Mouse (Mus musculus): Measurements from ENCODE around the gene Prpf38b. TPM values are rescaled to one million over a fixed set of nuclear protein-coding genes. Genes with fewer than 3 reads are reported as not detected.

The Prpf38b gene
- total and polyA plus RNA-seq, 2 experiments: 17.2 to 25.7 TPM

DNA sequence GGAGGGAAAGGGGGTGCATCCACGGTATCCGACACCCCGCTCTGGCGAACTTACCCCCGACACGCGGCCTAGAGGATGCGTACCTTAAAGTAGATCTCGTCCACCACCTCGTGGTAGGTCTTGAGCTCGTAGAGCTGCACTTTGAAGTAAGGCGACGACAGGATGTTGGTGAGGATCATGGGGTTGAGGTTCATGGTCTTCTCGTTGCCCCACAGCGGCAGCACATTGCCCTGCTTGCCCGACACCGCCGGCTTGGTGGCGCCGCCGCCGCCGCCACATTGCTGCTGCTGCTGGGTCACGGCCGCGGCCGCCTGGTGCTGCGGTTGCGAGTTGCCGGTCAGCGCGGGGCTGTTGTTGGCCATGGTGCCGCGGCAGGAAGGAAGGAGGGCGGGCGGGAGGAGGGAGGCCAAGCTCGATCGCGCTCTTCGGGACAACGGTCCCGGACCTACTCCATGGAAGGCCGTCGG, 413 bp downstream of the Prpf38b start:
- Histone ChIP-seq H3K79me2 (ENCODE audit: control insufficient read depth, insufficient read depth, low read length) (peaks cover 8% of the 10 kb centered on the region; the same call in 1 of the 2 replicates), H3K9ac (ENCODE audit: low read depth, low read length) (peak overlapping the region; percentile 95), H3K36me3 (ENCODE audit: control insufficient read depth, insufficient read depth, low read length) (peaks cover 13% of the 10 kb centered on the region), H3K27ac (replicated peaks; ENCODE audit: insufficient read depth, low read depth, low read length) (peak overlapping the region; percentile 95), H3K4me3 (ENCODE audit: insufficient read depth, low read depth, low read length) (peak overlapping the region; percentile 91), H3K4me1 (ENCODE audit: control insufficient read depth, insufficient read depth, low read length) (peaks cover 10% of the 10 kb centered on the region), H3K27me3 (ENCODE audit: control insufficient read depth, insufficient read depth, low read length) (no peaks in the 10 kb centered on the region)
- WGBS: 1% methylated on average over 44 of the region's 44 CpGs
- TF ChIP-seq POLR2A (IDR thresholded peaks at IDR 0.05; ENCODE audit: extremely low read depth, insufficient read depth, low read length) (no peak), CTCF (IDR thresholded peaks at IDR 0.05; ENCODE audit: low read depth, low read length) (peak; percentile 32)
- peak; percentile 72 for DNase-seq (ENCODE audit: extremely low read depth, low read depth, low spot score)

DNA sequence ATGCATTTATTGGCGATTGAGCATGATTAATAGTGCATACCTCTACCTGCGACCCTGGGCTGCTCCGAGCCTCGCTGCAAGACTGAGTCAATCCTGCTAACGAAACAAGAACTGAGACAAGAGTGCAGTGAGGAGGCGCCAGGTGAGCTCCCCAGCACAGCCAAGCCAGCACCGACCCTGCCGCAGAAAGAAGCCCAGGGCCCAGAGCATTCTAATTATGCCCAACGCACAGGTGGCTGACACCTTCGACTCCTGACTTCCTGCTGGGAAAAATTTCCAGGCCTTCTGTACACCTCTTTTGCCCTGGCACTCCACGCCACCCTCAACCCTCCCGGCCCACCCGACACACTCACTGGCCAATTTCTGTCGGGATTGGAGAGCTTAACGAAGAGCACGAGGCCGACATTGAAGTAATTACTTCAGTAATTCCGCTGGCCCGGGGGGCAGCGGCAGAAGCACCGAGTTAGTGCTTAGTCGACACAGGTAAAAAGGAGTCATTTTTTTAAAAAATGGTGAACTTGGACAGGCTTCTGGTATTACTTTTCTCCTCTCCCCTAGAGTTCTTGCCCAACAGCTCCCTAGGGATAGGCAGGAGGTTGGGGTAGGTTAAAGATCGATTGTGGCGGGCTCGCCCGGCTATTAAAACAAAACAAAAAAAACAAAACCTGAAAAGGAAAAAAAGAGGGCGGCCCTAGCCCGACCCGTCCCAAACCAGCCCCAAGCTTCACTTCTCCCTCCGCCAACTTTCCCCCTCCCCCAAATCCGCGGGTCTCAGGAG, 1.0 kb downstream of the Prpf38b start:
- Histone ChIP-seq H3K36me3 (ENCODE audit: control insufficient read depth, insufficient read depth, low read length) (peaks cover 18% of the 10 kb centered on the region), H3K27me3 (ENCODE audit: control insufficient read depth, insufficient read depth, low read length) (no peaks in the 10 kb centered on the region), H3K79me2 (ENCODE audit: control insufficient read depth, insufficient read depth, low read length) (peaks cover 8% of the 10 kb centered on the region; the same call in 1 of the 2 replicates), H3K9ac (ENCODE audit: low read depth, low read length) (peak overlapping the region; percentile 95), H3K4me1 (ENCODE audit: control insufficient read depth, insufficient read depth, low read length) (peaks cover 10% of the 10 kb centered on the region), H3K4me3 (ENCODE audit: insufficient read depth, low read depth, low read length) (peak overlapping the region; percentile 91), H3K27ac (replicated peaks; ENCODE audit: insufficient read depth, low read depth, low read length) (peak overlapping the region; percentile 95)
- DNase-seq (ENCODE audit: extremely low read depth, low read depth, low spot score): peak; percentile 62
- under 1% methylated on average over 32 of the region's 32 CpGs for WGBS
- TF ChIP-seq POLR2A (IDR thresholded peaks at IDR 0.05; ENCODE audit: extremely low read depth, insufficient read depth, low read length) (no peak), CTCF (IDR thresholded peaks at IDR 0.05; ENCODE audit: low read depth, low read length) (no peak)

DNA sequence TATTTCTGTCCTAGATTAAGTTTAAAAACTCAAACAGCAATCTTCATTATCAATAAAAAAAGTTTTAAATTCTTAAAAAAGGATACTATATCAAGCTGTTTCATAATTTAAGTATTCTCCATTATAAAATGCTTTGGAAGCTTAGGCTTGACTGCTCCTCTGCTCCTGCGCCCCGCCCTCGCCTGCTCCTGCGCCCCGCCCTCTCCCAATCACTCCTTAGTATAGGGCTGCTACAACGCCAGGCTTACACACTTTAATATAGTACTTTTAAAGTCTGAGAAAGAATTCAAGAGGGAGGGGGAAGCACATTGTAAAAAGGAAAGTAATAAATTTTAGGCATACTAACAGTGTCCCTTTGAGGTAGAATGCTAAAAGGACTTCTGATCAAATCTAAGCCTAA, 8.6 kb downstream of the Prpf38b start:
- Histone ChIP-seq H3K4me3 (ENCODE audit: insufficient read depth, low read depth, low read length) (no peak overlapping the region), H3K36me3 (ENCODE audit: control insufficient read depth, insufficient read depth, low read length) (peaks cover 44% of the 10 kb centered on the region)
- over 99% methylated on average over 6 of the region's 6 CpGs for WGBS

DNA sequence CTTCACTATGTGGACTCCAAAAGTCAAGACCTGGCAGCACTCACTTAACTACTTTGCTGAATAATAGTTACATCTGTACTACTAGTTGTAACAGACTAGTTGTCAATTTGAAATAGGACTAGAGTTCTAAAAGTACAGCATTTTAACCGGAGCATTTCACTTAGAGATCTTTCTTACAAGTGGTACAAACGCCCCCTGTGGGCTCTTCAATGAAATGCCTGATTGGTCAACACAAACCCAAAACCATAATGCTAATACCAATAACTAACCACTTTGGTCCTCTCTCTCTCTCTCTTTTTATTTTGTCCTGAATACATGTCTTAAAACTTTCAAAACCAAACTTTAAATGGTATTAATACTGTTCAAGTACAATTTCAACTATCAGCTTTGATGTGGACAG, 9.5 kb downstream of the Prpf38b start:
- no peak for DNase-seq (ENCODE audit: extremely low read depth, low read depth, low spot score)
- WGBS: 63% methylated on average over 2 of the region's 2 CpGs
- Histone ChIP-seq H3K4me1 (ENCODE audit: control insufficient read depth, insufficient read depth, low read length) (no peaks in the 10 kb centered on the region; the same call in 1 of the 2 replicates), H3K9ac (ENCODE audit: low read depth, low read length) (no peak overlapping the region), H3K79me2 (ENCODE audit: control insufficient read depth, insufficient read depth, low read length) (no peaks in the 10 kb centered on the region), H3K36me3 (ENCODE audit: control insufficient read depth, insufficient read depth, low read length) (peaks cover 37% of the 10 kb centered on the region), H3K27ac (replicated peaks; ENCODE audit: insufficient read depth, low read depth, low read length) (no peak overlapping the region), H3K4me3 (ENCODE audit: insufficient read depth, low read depth, low read length) (no peak overlapping the region), H3K27me3 (ENCODE audit: control insufficient read depth, insufficient read depth, low read length) (no peaks in the 10 kb centered on the region)
- no peak for TF ChIP-seq POLR2A (IDR thresholded peaks at IDR 0.05; ENCODE audit: extremely low read depth, insufficient read depth, low read length)
- TF ChIP-seq CTCF (IDR thresholded peaks at IDR 0.05; ENCODE audit: low read depth, low read length): no peak

More for the DNA sequence above, 8.6 kb downstream of the Prpf38b start:
- Histone ChIP-seq H3K79me2 (ENCODE audit: control insufficient read depth, insufficient read depth, low read length) (no peaks in the 10 kb centered on the region), H3K9ac (ENCODE audit: low read depth, low read length) (no peak overlapping the region), H3K27ac (replicated peaks; ENCODE audit: insufficient read depth, low read depth, low read length) (no peak overlapping the region), H3K4me1 (ENCODE audit: control insufficient read depth, insufficient read depth, low read length) (no peaks in the 10 kb centered on the region; the same call in 1 of the 2 replicates), H3K27me3 (ENCODE audit: control insufficient read depth, insufficient read depth, low read length) (no peaks in the 10 kb centered on the region)
- no peak for DNase-seq (ENCODE audit: extremely low read depth, low read depth, low spot score)
- TF ChIP-seq POLR2A (IDR thresholded peaks at IDR 0.05; ENCODE audit: extremely low read depth, insufficient read depth, low read length) (no peak), CTCF (IDR thresholded peaks at IDR 0.05; ENCODE audit: low read depth, low read length) (no peak)

DNA sequence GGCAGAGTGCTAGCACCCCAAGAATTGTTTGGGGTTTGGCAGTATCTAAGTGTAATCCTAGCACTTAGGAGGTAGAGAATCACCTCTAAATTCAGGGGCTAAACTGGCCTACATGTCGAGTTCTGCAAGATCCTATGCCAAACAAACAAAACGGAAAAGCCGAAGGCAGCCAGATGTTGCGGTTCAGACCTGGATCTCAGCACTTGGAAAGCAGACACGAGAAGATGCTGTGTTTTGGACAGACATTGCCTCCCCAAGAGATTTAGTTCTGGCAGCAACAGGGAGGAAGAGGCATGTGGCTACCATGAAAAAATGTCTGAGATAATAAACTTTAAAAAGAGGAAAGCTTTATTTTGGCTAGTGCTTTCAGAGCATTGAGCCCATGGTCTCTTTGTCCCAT, 10.8 kb downstream of the Prpf38b start:
- Histone ChIP-seq H3K36me3 (ENCODE audit: control insufficient read depth, insufficient read depth, low read length) (peaks cover 28% of the 10 kb centered on the region), H3K4me3 (ENCODE audit: insufficient read depth, low read depth, low read length) (no peak overlapping the region), H3K27me3 (ENCODE audit: control insufficient read depth, insufficient read depth, low read length) (no peaks in the 10 kb centered on the region), H3K4me1 (ENCODE audit: control insufficient read depth, insufficient read depth, low read length) (no peaks in the 10 kb centered on the region; the same call in 1 of the 2 replicates), H3K9ac (ENCODE audit: low read depth, low read length) (no peak overlapping the region), H3K27ac (replicated peaks; ENCODE audit: insufficient read depth, low read depth, low read length) (no peak overlapping the region), H3K79me2 (ENCODE audit: control insufficient read depth, insufficient read depth, low read length) (no peaks in the 10 kb centered on the region)
- WGBS: 81% methylated on average over 5 of the region's 5 CpGs
- TF ChIP-seq CTCF (IDR thresholded peaks at IDR 0.05; ENCODE audit: low read depth, low read length) (no peak), POLR2A (IDR thresholded peaks at IDR 0.05; ENCODE audit: extremely low read depth, insufficient read depth, low read length) (no peak)
- no peak for DNase-seq (ENCODE audit: extremely low read depth, low read depth, low spot score)

DNA sequence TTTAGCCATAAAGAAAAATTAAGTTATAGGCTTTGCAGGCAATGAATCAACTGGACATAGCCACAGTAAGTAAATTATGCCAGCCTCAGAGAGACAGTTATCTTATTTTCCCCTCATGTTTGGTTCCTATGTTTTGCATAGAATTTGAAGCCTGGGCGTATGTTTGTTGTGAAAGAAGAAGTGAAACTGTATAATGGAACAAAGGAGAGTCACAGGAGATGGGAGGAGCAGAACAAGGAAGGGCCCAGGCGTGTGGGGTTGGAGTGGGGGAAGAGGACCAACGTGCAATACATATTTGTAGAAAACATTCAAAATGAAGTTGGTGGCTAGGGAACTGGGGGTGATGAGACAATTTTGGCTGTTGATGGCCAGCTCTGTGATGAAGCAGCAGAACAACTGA, 11.4 kb downstream of the Prpf38b start:
- Histone ChIP-seq H3K36me3 (ENCODE audit: control insufficient read depth, insufficient read depth, low read length) (peaks cover 24% of the 10 kb centered on the region), H3K9ac (ENCODE audit: low read depth, low read length) (no peak overlapping the region), H3K27ac (replicated peaks; ENCODE audit: insufficient read depth, low read depth, low read length) (no peak overlapping the region), H3K4me1 (ENCODE audit: control insufficient read depth, insufficient read depth, low read length) (no peaks in the 10 kb centered on the region; the same call in 1 of the 2 replicates), H3K79me2 (ENCODE audit: control insufficient read depth, insufficient read depth, low read length) (no peaks in the 10 kb centered on the region), H3K27me3 (ENCODE audit: control insufficient read depth, insufficient read depth, low read length) (no peaks in the 10 kb centered on the region), H3K4me3 (ENCODE audit: insufficient read depth, low read depth, low read length) (no peak overlapping the region)
- 90% methylated on average over 3 of the region's 3 CpGs for WGBS
- TF ChIP-seq CTCF (IDR thresholded peaks at IDR 0.05; ENCODE audit: low read depth, low read length): no peak
- no peak for TF ChIP-seq POLR2A (IDR thresholded peaks at IDR 0.05; ENCODE audit: extremely low read depth, insufficient read depth, low read length)
- peak; percentile 32 for DNase-seq (ENCODE audit: extremely low read depth, low read depth, low spot score)

Data from liver, adult 2 months (tissue).